Mouse (Mus musculus): ENCODE measurements around the gene Izumo1r. TPM values are rescaled to one million over a fixed set of nuclear protein-coding genes. Genes with fewer than 3 reads are reported as not detected.
A peak's percentile ranks its signal among the peaks of the same experiment; 100 is the strongest.

The Izumo1r gene
- polyA plus RNA-seq (2015; fragmentation: Nextera tagmentation; extraction: Ambion mirVana) = 0.13 and 1.8 TPM in 2 replicates

DNA sequence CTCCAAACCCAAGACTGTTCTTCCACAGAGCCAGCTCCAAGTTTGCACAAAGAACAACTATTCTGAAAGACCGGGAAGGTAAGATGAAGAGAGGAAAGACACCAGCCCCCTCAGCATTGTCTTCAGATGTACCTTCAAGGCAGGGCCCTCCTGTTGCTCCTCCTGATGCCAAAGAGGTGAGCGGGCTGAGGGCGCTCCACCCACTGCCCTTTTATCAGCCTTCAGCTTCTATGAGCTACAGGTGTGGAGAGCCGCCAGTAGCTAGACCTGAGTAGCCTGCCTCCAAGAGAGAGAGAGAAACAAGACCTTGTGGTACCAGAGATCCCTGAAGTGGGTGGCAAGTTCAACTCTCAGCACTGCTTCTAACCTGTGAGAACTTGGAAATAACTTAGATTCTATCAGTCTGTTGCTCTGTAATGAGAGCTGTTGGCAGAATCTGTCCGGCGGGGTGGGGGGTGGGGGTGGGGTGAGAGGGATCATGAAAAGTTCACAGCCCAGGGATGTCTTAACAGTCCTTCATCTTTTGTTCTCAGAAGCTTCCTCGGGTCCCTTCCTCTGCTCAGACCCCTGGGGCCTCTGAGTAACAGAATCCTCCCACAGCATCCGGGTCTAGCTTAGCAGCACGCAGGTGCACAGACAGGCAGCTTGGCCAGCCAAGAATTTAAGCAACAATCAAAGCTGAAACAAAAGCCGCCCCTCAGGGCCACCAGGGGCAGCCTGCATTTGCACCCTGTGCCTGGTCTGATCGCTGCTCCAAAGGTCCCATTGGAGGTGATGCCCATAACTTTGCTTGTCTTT is at the start of gene Izumo1r:
Gene Izumo1r, minus strand, starts transcription at position 369 of the 798 bp plus-strand sequence.
- H3K27me3 ChIP-seq = 0 out of 2 replicates have a peak, but pooled peaks cover 8% of the 10 kb centered on the region
- H3K9me3 ChIP-seq (replicated peaks) = no peaks in the 10 kb centered on the region
- H3K4me3 ChIP-seq = no peak within 1 kb of the TSS
- ATAC-seq (replicated peaks; ENCODE audit: insufficient number of reproducible peaks, insufficient read depth, low FRiP score, low read depth) = 0 out of 2 replicates have a peak, but pooled peaks have one; percentile 20
- no peak within 1 kb of the TSS for H3K4me2 ChIP-seq
- 43% methylated on average over 11 of the region's 11 CpGs for WGBS
- H3K27ac ChIP-seq = peak within 1 kb of the TSS; percentile 16; the same call in 1 of the 2 replicates
- peaks cover 31% of the 10 kb centered on the region for H3K4me1 ChIP-seq (replicated peaks)
- no peaks in the 10 kb centered on the region for H3K36me3 ChIP-seq
- no peak within 1 kb of the TSS for H3K9ac ChIP-seq

DNA sequence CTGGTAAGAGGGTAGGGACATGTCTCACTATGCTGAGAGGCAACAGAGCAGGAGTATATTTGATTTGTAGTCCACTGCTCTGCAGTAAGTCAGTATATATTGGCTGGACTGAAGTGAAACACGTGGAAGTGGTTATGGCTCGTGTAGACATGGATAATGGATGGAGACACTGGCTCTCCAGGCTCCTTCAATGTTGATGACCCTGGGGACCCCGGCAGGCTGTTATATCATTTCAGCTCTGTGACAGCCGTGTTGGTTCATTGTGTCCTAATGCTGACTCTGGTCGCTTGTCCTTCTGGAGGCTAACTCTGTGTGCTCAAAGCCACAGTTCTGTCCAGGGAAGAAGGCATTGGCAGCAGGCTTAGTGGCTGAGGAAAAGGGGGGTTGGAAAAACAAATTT is 47.3 kb upstream of the Izumo1r start:
- H3K4me2 ChIP-seq = no peak overlapping the region
- H3K4me1 ChIP-seq (replicated peaks) = no peaks in the 10 kb centered on the region
- 74% methylated on average over 5 of the region's 5 CpGs for WGBS
- no peak overlapping the region for H3K9ac ChIP-seq
- H3K9me3 ChIP-seq (replicated peaks) = no peaks in the 10 kb centered on the region
- ATAC-seq (replicated peaks; ENCODE audit: insufficient number of reproducible peaks, insufficient read depth, low FRiP score, low read depth) = no peak
- H3K27me3 ChIP-seq = no peaks in the 10 kb centered on the region; the same call in 1 of the 2 replicates
- no peak overlapping the region for H3K4me3 ChIP-seq
- no peak overlapping the region for H3K27ac ChIP-seq
- no peaks in the 10 kb centered on the region for H3K36me3 ChIP-seq

DNA sequence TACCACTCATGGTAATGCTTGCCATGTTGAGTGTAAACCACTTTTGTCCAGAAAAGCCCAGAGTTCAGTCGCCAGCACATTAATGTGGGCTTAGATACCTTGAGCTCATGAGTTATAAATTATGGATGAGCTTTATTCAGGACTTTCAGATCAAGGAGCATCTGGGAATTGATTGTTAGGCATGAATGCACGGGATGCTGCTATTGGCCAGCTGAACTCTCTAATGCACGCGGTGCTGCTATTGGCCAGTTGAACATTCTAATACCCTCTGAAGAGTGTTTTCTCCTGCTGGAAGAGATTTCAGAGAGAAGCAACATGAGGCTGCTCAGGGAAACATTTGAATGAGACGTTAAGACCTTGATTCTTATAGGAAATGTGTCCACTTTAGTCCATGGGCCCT is 45.1 kb upstream of the Izumo1r start:
- H3K9ac ChIP-seq = no peak overlapping the region

DNA sequence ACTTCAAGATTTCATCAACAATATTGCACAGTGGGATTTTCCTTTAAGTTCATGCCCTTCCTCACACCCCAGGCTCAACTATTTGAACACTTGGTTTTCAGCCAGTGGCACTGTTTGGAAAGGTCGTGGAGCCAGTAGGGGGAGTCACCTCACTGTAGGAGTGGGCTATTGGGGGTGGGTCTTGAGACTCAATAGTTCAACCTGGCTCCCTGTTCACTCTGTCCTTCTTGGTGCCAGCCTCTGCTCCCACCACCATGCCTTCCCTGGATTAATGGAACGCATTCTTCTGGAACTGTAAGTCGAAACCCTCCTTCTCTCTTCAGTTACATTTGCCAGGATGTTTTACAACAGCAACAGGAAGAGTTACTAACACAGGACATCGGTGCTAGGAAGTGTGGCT is 42.9 kb upstream of the Izumo1r start:
- Histone ChIP-seq H3K4me2 (no peak overlapping the region), H3K36me3 (no peaks in the 10 kb centered on the region), H3K9ac (no peak overlapping the region), H3K4me3 (no peak overlapping the region), H3K9me3 (replicated peaks) (no peaks in the 10 kb centered on the region), H3K27me3 (no peaks in the 10 kb centered on the region), H3K4me1 (replicated peaks) (no peaks in the 10 kb centered on the region), H3K27ac (no peak overlapping the region)
- ATAC-seq (replicated peaks; ENCODE audit: insufficient number of reproducible peaks, insufficient read depth, low FRiP score, low read depth) = no peak
- WGBS = 63% methylated on average over 4 of the region's 4 CpGs

More for the DNA sequence above, 45.1 kb upstream of the Izumo1r start:
- no peaks in the 10 kb centered on the region for H3K9me3 ChIP-seq (replicated peaks)
- H3K36me3 ChIP-seq = no peaks in the 10 kb centered on the region
- H3K4me2 ChIP-seq = no peak overlapping the region
- no peak for ATAC-seq (replicated peaks; ENCODE audit: insufficient number of reproducible peaks, insufficient read depth, low FRiP score, low read depth)
- WGBS = 79% methylated on average over 5 of the region's 5 CpGs
- no peak overlapping the region for H3K4me3 ChIP-seq
- no peak overlapping the region for H3K27ac ChIP-seq
- no peaks in the 10 kb centered on the region for H3K4me1 ChIP-seq (replicated peaks)
- no peaks in the 10 kb centered on the region for H3K27me3 ChIP-seq

DNA sequence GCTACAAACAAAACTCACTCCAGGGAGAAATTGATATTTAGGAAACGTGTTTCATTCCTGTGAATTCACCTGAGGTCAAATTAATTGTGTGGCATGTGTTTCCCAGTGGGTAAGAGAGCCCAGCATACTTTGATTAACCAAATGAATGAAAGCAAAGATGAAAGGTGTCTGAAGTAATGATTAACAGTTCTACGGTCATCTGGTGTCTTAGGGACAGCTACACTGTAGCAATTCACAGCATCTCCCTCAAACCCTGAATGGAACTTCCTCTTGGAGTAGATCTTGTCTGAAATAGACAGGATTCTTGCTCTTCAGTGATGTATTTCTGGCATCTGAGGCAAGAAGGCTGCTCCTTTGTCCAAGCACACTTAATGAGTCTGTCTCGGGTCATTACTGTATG is 42.2 kb upstream of the Izumo1r start:
- Histone ChIP-seq H3K27ac (no peak overlapping the region), H3K4me1 (replicated peaks) (no peaks in the 10 kb centered on the region), H3K4me2 (no peak overlapping the region), H3K9me3 (replicated peaks) (no peaks in the 10 kb centered on the region), H3K9ac (no peak overlapping the region), H3K36me3 (no peaks in the 10 kb centered on the region), H3K4me3 (no peak overlapping the region), H3K27me3 (no peaks in the 10 kb centered on the region)
- no peak for ATAC-seq (replicated peaks; ENCODE audit: insufficient number of reproducible peaks, insufficient read depth, low FRiP score, low read depth)
- 67% methylated on average over 3 of the region's 3 CpGs for WGBS

DNA sequence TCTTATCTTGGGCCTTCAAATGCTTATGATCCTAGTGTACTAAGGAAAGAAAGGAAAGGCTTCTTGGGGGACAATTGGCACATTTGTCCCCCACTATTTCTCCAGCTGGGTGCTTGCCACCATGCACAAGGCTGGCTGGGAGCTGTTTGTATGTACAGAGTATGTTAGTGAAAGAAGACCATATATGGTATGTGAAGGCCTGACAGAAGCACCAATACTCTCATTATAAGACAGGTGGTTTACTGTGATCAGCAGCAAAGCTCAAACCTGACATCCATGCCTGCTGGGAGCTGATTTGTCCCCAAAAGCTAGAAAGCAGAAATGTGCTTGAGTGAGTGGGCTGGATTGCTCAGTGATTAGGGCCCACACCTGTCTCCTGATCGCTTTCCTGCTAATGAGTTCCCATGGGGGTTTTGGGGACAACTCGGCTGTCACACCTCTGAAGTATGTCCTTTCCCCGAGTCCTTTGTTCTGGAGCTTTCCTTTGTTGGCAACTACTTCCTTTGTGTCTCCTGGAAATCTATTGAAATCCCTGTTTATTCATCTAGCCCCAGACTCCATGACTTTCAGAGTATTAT is 38.5 kb upstream of the Izumo1r start:
- H3K4me3 ChIP-seq = no peak overlapping the region
- ATAC-seq (replicated peaks; ENCODE audit: insufficient number of reproducible peaks, insufficient read depth, low FRiP score, low read depth) = no peak
- WGBS = 48% methylated on average over 3 of the region's 3 CpGs
- no peak overlapping the region for H3K27ac ChIP-seq
- no peaks in the 10 kb centered on the region for H3K9me3 ChIP-seq (replicated peaks)
- no peak overlapping the region for H3K4me2 ChIP-seq
- H3K27me3 ChIP-seq = no peaks in the 10 kb centered on the region
- H3K4me1 ChIP-seq (replicated peaks) = no peaks in the 10 kb centered on the region
- H3K36me3 ChIP-seq = no peaks in the 10 kb centered on the region
- H3K9ac ChIP-seq = no peak overlapping the region

DNA sequence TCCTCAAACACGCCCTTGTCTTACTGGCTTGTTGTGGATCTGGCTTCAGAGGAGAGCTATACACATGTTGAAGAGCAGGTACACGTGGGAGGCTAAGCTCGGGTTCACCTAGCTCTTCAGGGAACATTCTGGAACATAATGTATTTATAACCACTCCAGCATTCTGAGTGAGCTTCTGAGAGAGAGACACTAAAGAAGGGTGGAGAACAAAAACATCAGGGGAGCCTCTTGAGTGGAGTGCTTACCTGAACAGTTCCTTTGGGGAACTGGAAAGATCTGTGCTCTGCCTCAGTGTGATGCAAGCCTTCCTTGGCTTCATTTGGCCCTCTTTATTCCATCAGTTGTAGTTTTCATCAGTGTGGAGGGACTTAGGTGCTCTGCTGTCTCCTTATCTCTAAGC is 35.9 kb upstream of the Izumo1r start:
- no peak for ATAC-seq (replicated peaks; ENCODE audit: insufficient number of reproducible peaks, insufficient read depth, low FRiP score, low read depth)
- 81% methylated on average over 3 of the region's 3 CpGs for WGBS

DNA sequence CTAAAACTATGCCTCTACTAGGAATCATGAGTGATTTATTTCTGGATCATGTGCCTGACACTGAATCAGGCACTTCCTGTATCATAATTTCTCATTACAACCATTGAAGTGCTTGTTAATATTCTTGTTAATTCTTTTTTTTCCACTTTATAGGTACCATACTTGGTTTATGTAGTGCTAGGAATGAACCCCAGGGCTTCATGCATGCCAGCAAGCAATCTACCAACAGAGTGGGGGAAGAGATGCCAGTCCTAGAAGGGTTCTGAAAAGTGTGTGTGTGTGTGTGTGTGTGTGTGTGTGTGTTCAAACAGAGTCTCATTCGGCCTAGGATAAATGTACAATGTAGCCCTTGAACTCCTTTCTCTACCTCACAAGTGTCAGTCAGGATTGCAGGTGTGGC is 33.6 kb upstream of the Izumo1r start:
- Histone ChIP-seq H3K36me3 (no peaks in the 10 kb centered on the region), H3K9ac (no peak overlapping the region), H3K4me2 (no peak overlapping the region), H3K9me3 (replicated peaks) (no peaks in the 10 kb centered on the region), H3K4me1 (replicated peaks) (no peaks in the 10 kb centered on the region), H3K27me3 (no peaks in the 10 kb centered on the region), H3K4me3 (no peak overlapping the region), H3K27ac (no peak overlapping the region)
- 67% methylated on average over 1 of the region's 1 CpGs for WGBS
- no peak for ATAC-seq (replicated peaks; ENCODE audit: insufficient number of reproducible peaks, insufficient read depth, low FRiP score, low read depth)

More for the DNA sequence above, 35.9 kb upstream of the Izumo1r start:
- no peaks in the 10 kb centered on the region for H3K36me3 ChIP-seq
- no peaks in the 10 kb centered on the region for H3K9me3 ChIP-seq (replicated peaks)
- H3K4me3 ChIP-seq = no peak overlapping the region
- H3K9ac ChIP-seq = no peak overlapping the region
- no peak overlapping the region for H3K27ac ChIP-seq
- no peaks in the 10 kb centered on the region for H3K4me1 ChIP-seq (replicated peaks)
- no peak overlapping the region for H3K4me2 ChIP-seq
- no peaks in the 10 kb centered on the region for H3K27me3 ChIP-seq

DNA sequence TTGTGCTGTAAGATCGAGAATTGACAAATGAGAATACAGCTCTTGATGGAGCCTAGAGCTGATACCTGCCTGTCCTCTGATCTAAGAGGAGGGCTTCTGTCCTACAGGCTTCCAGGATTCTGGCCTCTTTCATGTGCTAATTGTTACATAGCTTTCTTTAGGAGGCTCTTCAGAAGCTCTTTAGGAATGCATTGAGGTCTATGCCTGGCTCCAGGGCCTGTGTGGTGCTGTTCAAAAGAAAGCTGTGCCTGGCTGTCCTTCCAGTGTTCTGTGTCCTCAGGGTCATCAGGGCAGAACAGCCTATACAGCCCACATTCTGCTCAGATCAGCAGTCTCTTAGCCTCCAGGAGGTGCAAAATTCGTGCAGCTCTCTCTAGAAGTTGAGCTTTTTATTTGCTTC is 31.1 kb upstream of the Izumo1r start:
- Histone ChIP-seq H3K27me3 (no peaks in the 10 kb centered on the region), H3K36me3 (no peaks in the 10 kb centered on the region), H3K9ac (no peak overlapping the region), H3K4me2 (no peak overlapping the region), H3K4me3 (no peak overlapping the region), H3K9me3 (replicated peaks) (no peaks in the 10 kb centered on the region), H3K4me1 (replicated peaks) (no peaks in the 10 kb centered on the region), H3K27ac (no peak overlapping the region)
- ATAC-seq (replicated peaks; ENCODE audit: insufficient number of reproducible peaks, insufficient read depth, low FRiP score, low read depth) = no peak
- WGBS = 55% methylated on average over 2 of the region's 2 CpGs

DNA sequence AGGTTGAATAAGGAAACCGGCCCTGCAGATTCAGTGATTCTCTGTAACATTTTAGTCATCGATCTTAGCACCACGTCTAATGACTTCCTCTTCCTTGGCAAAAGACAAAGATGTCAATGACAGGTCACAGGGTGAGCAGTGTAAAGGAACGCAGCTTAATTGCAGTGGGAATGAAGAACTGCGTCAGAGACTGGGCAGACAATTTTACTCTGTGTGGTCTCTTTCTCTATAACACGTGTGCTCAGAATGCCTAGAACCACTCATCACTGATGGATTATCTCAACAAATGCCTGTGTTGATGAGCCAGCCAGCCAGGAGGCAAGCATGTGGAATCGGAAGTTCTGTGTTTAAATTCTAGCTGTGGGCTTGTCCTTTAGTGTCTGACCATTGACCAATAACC is 28.2 kb upstream of the Izumo1r start:
- Histone ChIP-seq H3K9ac (no peak overlapping the region), H3K4me3 (no peak overlapping the region), H3K36me3 (no peaks in the 10 kb centered on the region), H3K9me3 (replicated peaks) (no peaks in the 10 kb centered on the region), H3K4me1 (replicated peaks) (no peaks in the 10 kb centered on the region), H3K27me3 (no peaks in the 10 kb centered on the region), H3K27ac (no peak overlapping the region), H3K4me2 (no peak overlapping the region)
- ATAC-seq (replicated peaks; ENCODE audit: insufficient number of reproducible peaks, insufficient read depth, low FRiP score, low read depth) = no peak
- WGBS = 54% methylated on average over 7 of the region's 7 CpGs

DNA sequence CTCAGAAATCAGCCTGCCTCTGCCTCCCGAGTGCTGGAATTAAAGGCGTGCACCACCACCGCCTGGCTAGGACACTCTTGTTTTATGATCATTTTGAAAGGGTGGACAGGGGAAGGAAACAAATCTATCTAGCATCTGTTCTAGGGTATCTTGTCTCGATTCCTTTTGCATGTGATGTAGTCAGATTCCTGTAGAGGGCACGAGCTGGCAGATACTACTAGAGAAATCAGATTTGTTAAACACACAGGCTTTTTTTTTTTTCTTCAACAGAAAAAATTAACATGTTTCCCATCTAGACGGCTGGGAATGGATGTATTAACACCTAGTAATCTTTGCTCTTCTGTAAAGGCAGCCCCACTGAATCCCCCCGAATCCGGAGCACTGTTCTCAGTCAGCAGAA is 27.5 kb upstream of the Izumo1r start:
- WGBS = 77% methylated on average over 8 of the region's 8 CpGs
- no peak overlapping the region for H3K9ac ChIP-seq
- no peak for ATAC-seq (replicated peaks; ENCODE audit: insufficient number of reproducible peaks, insufficient read depth, low FRiP score, low read depth)
- no peaks in the 10 kb centered on the region for H3K27me3 ChIP-seq
- no peaks in the 10 kb centered on the region for H3K36me3 ChIP-seq
- H3K27ac ChIP-seq = no peak overlapping the region
- H3K4me1 ChIP-seq (replicated peaks) = no peaks in the 10 kb centered on the region
- H3K9me3 ChIP-seq (replicated peaks) = no peaks in the 10 kb centered on the region
- H3K4me3 ChIP-seq = no peak overlapping the region
- H3K4me2 ChIP-seq = no peak overlapping the region

DNA sequence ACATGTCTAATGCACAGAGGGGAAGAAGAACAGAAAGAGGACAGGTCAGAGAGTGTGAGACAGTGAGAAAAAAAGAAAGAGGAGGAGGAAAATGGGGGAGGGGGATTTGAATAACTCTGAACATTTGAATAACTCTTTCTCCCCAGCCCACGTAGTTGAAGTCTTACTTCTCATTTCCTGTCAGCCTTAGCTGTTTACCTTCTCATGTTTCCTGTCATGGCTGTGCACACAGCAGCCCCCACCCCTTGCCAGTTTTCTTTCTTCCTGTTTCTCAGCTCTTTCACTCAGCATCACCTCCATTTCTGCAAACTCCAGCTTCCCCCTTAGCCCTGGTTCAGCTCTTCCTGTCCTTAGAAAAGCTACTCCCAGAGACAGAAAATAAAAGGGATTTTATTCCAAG is 22.8 kb upstream of the Izumo1r start:
- 17% methylated on average over 1 of the region's 1 CpGs for WGBS
- Histone ChIP-seq H3K9me3 (replicated peaks) (no peaks in the 10 kb centered on the region), H3K4me2 (no peak overlapping the region), H3K4me3 (no peak overlapping the region), H3K4me1 (replicated peaks) (no peaks in the 10 kb centered on the region), H3K9ac (no peak overlapping the region), H3K27me3 (peaks cover 6% of the 10 kb centered on the region; the same call in 1 of the 2 replicates), H3K36me3 (no peaks in the 10 kb centered on the region), H3K27ac (no peak overlapping the region)
- ATAC-seq (replicated peaks; ENCODE audit: insufficient number of reproducible peaks, insufficient read depth, low FRiP score, low read depth) = no peak
